Mouse (Mus musculus) MEL (cell line): ENCODE measurements around the gene Rnaset2a.

Experiments
- CHD1 ChIP-seq: IDR thresholded peaks from 2 replicates; pipeline ENCODE4 v1.6.1; 2012; ENCODE audit warnings: low read depth, mild to moderate bottlenecking, inconsistent platforms, low read length, improper control_type of control experiment
- CHD2 ChIP-seq: IDR thresholded peaks from 2 replicates; pipeline ENCODE4 v1.6.1; 2011; ENCODE audit warnings: low read length, improper control_type of control experiment
- CTCF ChIP-seq, 3 experiments: IDR thresholded peaks in 2 of 3; conservative IDR thresholded peaks in 1 of 3; 2 replicates each; pipeline ENCODE4 v1.5.1; 2011 to 2012; ENCODE audit warnings: low read length in 3 of 3, low read depth in 2 of 3, mild to moderate bottlenecking in 2 of 3, improper control_type of control experiment in 1 of 3, inconsistent platforms in 1 of 3, mixed read lengths in 1 of 3, moderate library complexity in 1 of 3; ENCODE audit not compliant: control insufficient read depth in 1 of 3, insufficient read depth in 1 of 3, poor library complexity in 1 of 3, severe bottlenecking in 1 of 3
- EP300 ChIP-seq, 2 experiments: IDR thresholded peaks; 2 replicates each; pipeline ENCODE4 v1.6.1; 2011; ENCODE audit warnings: improper control_type of control experiment in 2 of 2, low read length in 2 of 2, low read depth in 1 of 2, mild to moderate bottlenecking in 1 of 2
- GABPA ChIP-seq: IDR thresholded peaks from 2 replicates; pipeline ENCODE4 v1.6.1; 2012; ENCODE audit warnings: low read depth, mild to moderate bottlenecking, inconsistent platforms, low read length, improper control_type of control experiment, moderate library complexity
- GATA1 ChIP-seq: IDR thresholded peaks from 2 replicates; pipeline ENCODE4 v1.6.1; 2011; ENCODE audit warnings: low read depth, low read length, improper control_type of control experiment
- MAX ChIP-seq: IDR thresholded peaks from 2 replicates; pipeline ENCODE4 v1.6.1; 2011; ENCODE audit warnings: low read length, improper control_type of control experiment
- MAZ ChIP-seq: IDR thresholded peaks from 2 replicates; pipeline ENCODE4 v1.6.1; 2012; ENCODE audit warnings: low read depth, mild to moderate bottlenecking, inconsistent platforms, low read length, improper control_type of control experiment
- POLR2A ChIP-seq, 2 experiments: IDR thresholded peaks; 2 replicates each; pipeline ENCODE4 v1.6.1; 2011 to 2012; ENCODE audit warnings: low read length in 2 of 2, mild to moderate bottlenecking in 2 of 2, control low read depth in 1 of 2, improper control_type of control experiment in 1 of 2, low read depth in 1 of 2, moderate library complexity in 1 of 2; ENCODE audit not compliant: control insufficient read depth in 1 of 2, insufficient read depth in 1 of 2, poor library complexity in 1 of 2
- RAD21 ChIP-seq: IDR thresholded peaks from 2 replicates; pipeline ENCODE4 v1.6.1; 2011; ENCODE audit warnings: mild to moderate bottlenecking, low read depth, low read length, improper control_type of control experiment
- SIN3A ChIP-seq: IDR thresholded peaks from 2 replicates; pipeline ENCODE4 v1.6.1; 2012; ENCODE audit warnings: low read length, improper control_type of control experiment, inconsistent platforms
- TBP ChIP-seq: IDR thresholded peaks from 2 replicates; pipeline ENCODE4 v1.8.0; 2011; ENCODE audit warnings: low read depth, low read length, improper control_type of control experiment
- USF2 ChIP-seq, 2 experiments: IDR thresholded peaks; 2 replicates each; pipeline ENCODE4 v1.6.1; 2011 to 2012; ENCODE audit warnings: improper control_type of control experiment in 2 of 2, low read length in 2 of 2, borderline replicate concordance in 1 of 2, inconsistent platforms in 1 of 2, low read depth in 1 of 2, mild to moderate bottlenecking in 1 of 2; ENCODE audit not compliant: insufficient read depth in 1 of 2

DNA sequence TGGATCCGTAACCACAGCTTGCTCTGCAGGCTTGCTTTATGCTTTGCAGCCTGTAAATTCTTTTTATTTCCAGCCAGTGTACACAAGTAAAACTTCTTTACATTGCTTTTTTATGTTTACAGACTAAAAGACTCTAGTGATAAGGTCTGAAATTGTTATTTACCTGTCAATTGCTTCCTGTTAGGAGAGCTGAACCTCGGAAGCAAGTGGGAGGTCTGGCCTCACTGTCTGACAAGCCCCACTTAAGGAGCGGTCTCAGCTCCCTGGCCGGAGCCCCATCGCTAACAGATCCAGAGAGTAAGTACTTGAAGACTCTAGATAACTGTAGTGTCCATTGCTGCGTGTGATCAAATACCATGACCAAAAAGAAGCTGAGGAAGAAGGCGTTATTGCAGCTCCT, 36.3 kb upstream of the Rnaset2a start:
- no peak for TF ChIP-seq MAX
- TF ChIP-seq GATA1 = no peak
- no peak for TF ChIP-seq EP300 (IDR thresholded peaks at IDR 0.05; ENCODE audit: low read depth in 1 of 2, low read length in 2 of 2)
- TF ChIP-seq POLR2A (IDR thresholded peaks at IDR 0.05; ENCODE audit: control insufficient read depth in 1 of 2, insufficient read depth in 1 of 2, low read depth in 1 of 2, low read length in 2 of 2, poor library complexity in 1 of 2) = no peak
- no peak for TF ChIP-seq TBP
- no peak for TF ChIP-seq SIN3A
- TF ChIP-seq GABPA = no peak
- TF ChIP-seq RAD21 = no peak
- TF ChIP-seq CTCF (IDR thresholded peaks at IDR 0.05 in 2 of 3, conservative IDR thresholded peaks at IDR 0.05 in 1 of 3; ENCODE audit: control insufficient read depth in 1 of 3, insufficient read depth in 1 of 3, low read depth in 2 of 3, low read length in 3 of 3, poor library complexity in 1 of 3, severe bottlenecking in 1 of 3) = no peak
- no peak for TF ChIP-seq USF2 (IDR thresholded peaks at IDR 0.05; ENCODE audit: borderline replicate concordance in 1 of 2, insufficient read depth in 1 of 2, low read depth in 1 of 2, low read length in 2 of 2)
- TF ChIP-seq CHD1 = no peak
- TF ChIP-seq MAZ = no peak
- TF ChIP-seq CHD2 = no peak
